Mouse (Mus musculus): ENCODE measurements around the gene Slc23a4.

DNA sequence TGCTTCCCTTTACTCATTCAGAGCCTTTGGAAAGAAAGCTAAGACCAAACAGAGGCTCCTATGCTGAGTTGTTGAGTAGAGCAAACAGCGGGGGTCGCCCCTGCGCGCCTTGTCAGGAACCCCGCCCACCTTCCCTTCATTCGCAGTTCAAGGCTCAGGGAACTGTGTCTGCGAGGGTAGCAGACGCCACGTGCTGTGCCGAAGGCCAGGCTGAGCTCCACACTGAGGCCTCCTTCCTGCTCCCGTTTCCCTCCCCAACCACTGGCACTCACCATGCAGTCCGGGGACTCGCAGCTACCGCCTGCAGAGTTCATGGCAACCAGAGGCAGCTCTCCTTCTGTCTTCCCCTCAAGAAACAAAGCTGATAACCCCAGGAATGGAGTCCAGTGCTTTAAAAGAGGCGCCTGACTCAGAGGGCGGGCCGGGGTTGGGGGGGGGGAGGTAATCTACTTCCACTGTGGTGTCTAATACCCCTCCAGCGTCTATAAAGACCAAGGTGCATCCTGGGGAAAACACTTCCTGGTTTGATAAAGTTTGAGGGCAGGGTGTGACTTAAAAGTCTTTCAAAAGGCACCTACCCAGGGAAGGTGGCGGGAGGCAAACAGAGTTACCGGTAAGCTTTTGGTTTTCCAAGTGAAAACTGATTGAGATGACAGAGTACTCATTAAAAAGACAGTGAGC lies at the start of gene Slc23a4:
- TF ChIP-seq CTCF (IDR thresholded peaks at IDR 0.05; ENCODE audit: insufficient read depth, low read length) (no peak), POLR2A (IDR thresholded peaks at IDR 0.05; ENCODE audit: borderline replicate concordance, extremely low read depth, low read depth, low read length) (no peak)

Data from lung, adult 2 months (tissue).